Mouse (Mus musculus) cerebellum, adult 2 months (tissue): ENCODE data around the gene Setmar. TPM values are rescaled to one million over a fixed set of nuclear protein-coding genes. Genes with fewer than 3 reads are reported as not detected.
A peak's percentile ranks its signal among the peaks of the same experiment; 100 is the strongest.
"Not testable (repeated sequence)": the region's sequence is repeated elsewhere in the genome, so short reads cannot be mapped to it uniquely, and the experiment has no call there.

Source experiments
- DNase-seq, 2 experiments: peaks; one replicate each; pipeline ENCODE4 v3.0.0; 2021
- H3K27ac ChIP-seq: fragments of 200-500 bp; 2 replicates; pipeline ENCODE4 v1.5.1; 2012; ENCODE audit warnings: low read length, control low read depth, inconsistent platforms; ENCODE audit not compliant: insufficient read depth
- H3K27me3 ChIP-seq: fragments of 200-500 bp; 2 replicates; pipeline ENCODE4 v1.6.1; 2012; ENCODE audit warnings: inconsistent platforms, mild to moderate bottlenecking, low read length, moderate library complexity; ENCODE audit not compliant: control insufficient read depth, insufficient read depth
- H3K4me1 ChIP-seq: fragments of 200-500 bp; 2 replicates; pipeline ENCODE4 v1.6.1; 2011; ENCODE audit warnings: low read length; ENCODE audit not compliant: control insufficient read depth, insufficient read depth
- H3K4me3 ChIP-seq: fragments of 200-500 bp; replicated peaks from 2 replicates; pipeline ENCODE3; 2011; ENCODE audit warnings: mild to moderate bottlenecking, low read depth, low read length, control low read depth; ENCODE audit not compliant: insufficient read depth
- CTCF ChIP-seq: fragments of 200-500 bp; IDR thresholded peaks from 2 replicates; pipeline ENCODE4 v1.5.1; 2011; ENCODE audit warnings: low read depth, mild to moderate bottlenecking, control low read depth, low read length, moderate library complexity, borderline replicate concordance; ENCODE audit not compliant: insufficient read depth
- POLR2A ChIP-seq: fragments of 200-500 bp; IDR thresholded peaks from 2 replicates; pipeline ENCODE4 v1.6.1; 2011; ENCODE audit warnings: low read length, control low read depth, borderline replicate concordance; ENCODE audit not compliant: insufficient read depth
- WGBS: fragments of 180-500 bp; shearing (Covaris S2); methylation state at CpG from one replicate; pipeline ENCODE4 v1.1.7; 2018; 5-methylcytosine and 5-hydroxymethylcytosine counted together
- polyA plus RNA-seq: library from polyadenylated mRNA; depleted of rRNA; stranded (reverse); fragments of >200 nt; gene quantifications from 2 replicates; pipeline ENCODE4 v1.2.3, GENCODE M21; 2012; rRNA removed

The Setmar gene
- 7.7 and 8.2 TPM in 2 replicates for polyA plus RNA-seq

GRCm38 (mm10) chr6:108064918-108065526 lies at the start of gene Setmar:
TSS of gene Setmar (plus strand) at chr6:108065045.
- TF ChIP-seq POLR2A (peak; percentile 77; the same call in 1 of the 2 replicates), CTCF (no peak)
- WGBS = under 1% methylated on average over 23 of the region's 24 CpGs

GRCm38 (mm10) chr6:108021646-108022045 lies 43.2 kb upstream of the Setmar start:
- TF ChIP-seq CTCF = no peak
- TF ChIP-seq POLR2A = no peak
- 89% methylated on average over 5 of the region's 5 CpGs for WGBS
- DNase-seq = no peak
- Histone ChIP-seq H3K4me1 (no peaks in the 10 kb centered on the region), H3K27ac (no peak overlapping the region), H3K4me3 (no peak overlapping the region), H3K27me3 (no peaks in the 10 kb centered on the region)

More at GRCm38 (mm10) chr6:108064918-108065526, at the start of gene Setmar:
- peak; percentile 97 to 99 for DNase-seq
- H3K27ac ChIP-seq = peak within 1 kb of the TSS; percentile 97
- no peaks in the 10 kb centered on the region for H3K27me3 ChIP-seq
- no peaks in the 10 kb centered on the region for H3K4me1 ChIP-seq
- peak within 1 kb of the TSS; percentile 93 for H3K4me3 ChIP-seq

DNA sequence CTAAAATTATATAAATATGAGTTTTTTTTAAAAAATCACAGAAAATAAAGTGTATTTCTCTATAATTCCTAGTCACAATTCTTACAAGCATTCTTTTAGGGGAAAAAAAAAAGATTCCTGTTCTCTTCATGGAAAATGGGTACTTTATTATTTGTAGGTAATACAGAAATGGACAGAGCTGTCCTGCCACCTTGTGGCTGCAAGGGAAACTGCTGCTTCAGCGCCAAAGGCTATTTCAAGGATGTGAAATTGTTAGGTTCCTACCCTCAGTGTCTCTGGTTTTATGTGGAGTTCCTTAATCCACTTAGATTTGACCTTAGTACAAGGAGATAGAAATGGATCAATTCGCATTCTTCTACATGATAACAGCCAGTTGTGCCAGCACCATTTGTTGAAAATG lies 9.8 kb upstream of the Setmar start:
- H3K27ac ChIP-seq, H3K27me3 ChIP-seq, H3K4me1 ChIP-seq, H3K4me3 ChIP-seq: not testable (repeated sequence)
- DNase-seq = peak; percentile 60 to 66
- TF ChIP-seq CTCF = peak; percentile 86
- WGBS = 0% methylated on average over 2 of the region's 2 CpGs

GRCm38 (mm10) chr6:108055946-108056345 lies 8.9 kb upstream of the Setmar start:
- Histone ChIP-seq H3K27me3 (no peaks in the 10 kb centered on the region), H3K4me1 (peaks cover 4% of the 10 kb centered on the region)
- TF ChIP-seq CTCF = no peak
- TF ChIP-seq POLR2A = no peak

GRCm38 (mm10) chr6:108057353-108057752 lies 7.5 kb upstream of the Setmar start:
- no peak overlapping the region for H3K27ac ChIP-seq

More at GRCm38 (mm10) chr6:108055946-108056345, 8.9 kb upstream of the Setmar start:
- WGBS = 84% methylated on average over 3 of the region's 3 CpGs
- Histone ChIP-seq H3K4me3 (no peak overlapping the region), H3K27ac (no peak overlapping the region)
- no peak for DNase-seq

DNA sequence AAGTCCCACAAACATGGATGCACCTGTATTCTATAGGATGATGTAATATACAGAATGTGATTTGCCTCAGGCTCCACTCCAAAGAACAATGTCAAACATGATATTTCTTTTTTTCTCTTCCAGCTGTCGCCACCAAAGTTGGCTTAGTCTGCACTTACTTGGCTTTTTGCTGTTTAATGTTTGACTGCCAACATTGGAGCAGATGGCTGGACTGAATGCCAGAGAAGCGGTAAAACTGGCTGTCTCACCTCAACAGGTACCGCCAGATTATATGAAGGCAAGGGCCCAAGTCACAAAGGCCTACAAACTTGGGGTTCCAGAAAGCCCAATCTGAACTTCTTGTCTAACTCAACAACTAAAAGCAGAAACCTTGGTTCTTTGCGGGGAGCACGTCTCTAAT lies 6.8 kb upstream of the Setmar start:
- 38% methylated on average over 5 of the region's 5 CpGs for WGBS
- peak; percentile 26 to 42 for DNase-seq
- Histone ChIP-seq H3K4me1 (peaks cover 4% of the 10 kb centered on the region), H3K27ac (no peak overlapping the region), H3K27me3 (no peaks in the 10 kb centered on the region), H3K4me3 (no peak overlapping the region)
- no peak for TF ChIP-seq POLR2A
- no peak for TF ChIP-seq CTCF

More at GRCm38 (mm10) chr6:108057353-108057752, 7.5 kb upstream of the Setmar start:
- H3K4me1 ChIP-seq = peaks cover 4% of the 10 kb centered on the region
- H3K4me3 ChIP-seq = no peak overlapping the region
- no peak for DNase-seq
- TF ChIP-seq POLR2A = no peak
- no peak for TF ChIP-seq CTCF
- no peaks in the 10 kb centered on the region for H3K27me3 ChIP-seq
- 55% methylated on average over 4 of the region's 4 CpGs for WGBS

GRCm38 (mm10) chr6:108061121-108061520 lies 3.7 kb upstream of the Setmar start:
- no peak overlapping the region for H3K27ac ChIP-seq
- no peak for DNase-seq
- 79% methylated on average over 3 of the region's 3 CpGs for WGBS
- no peak overlapping the region for H3K4me3 ChIP-seq
- H3K4me1 ChIP-seq = peaks cover 4% of the 10 kb centered on the region
- H3K27me3 ChIP-seq = no peaks in the 10 kb centered on the region
- TF ChIP-seq CTCF (no peak), POLR2A (no peak)

- Histone ChIP-seq H3K4me1 (no peaks in the 10 kb centered on the region), H3K27ac (peak overlapping the region; percentile 65), H3K4me3 (peak overlapping the region; percentile 93), H3K27me3 (no peaks in the 10 kb centered on the region)
- TF ChIP-seq POLR2A = no peak
- TF ChIP-seq CTCF = peak; percentile 61
- WGBS = 3% methylated on average over 6 of the region's 6 CpGs
- peak in 1 of 2 experiments; percentile 88 for DNase-seq
Observed at GRCm38 (mm10) chr6:108065583-108065982, 738 bp downstream of the Setmar start.
